Mouse (Mus musculus) mouse trophoblast stem cell (cell line): ENCODE results near the gene Isca1.
"Not testable (repeated sequence)": the region's sequence is repeated elsewhere in the genome, so short reads cannot be mapped to it uniquely, and the experiment has no call there.

Source experiments
- in situ Hi-C, 2 experiments: fragments of 300-500 bp; cut with MseI, MboI; formaldehyde crosslinking; loops; 2 replicates in 1 of 2; 3 replicates in 1 of 2; pipeline ENCODE4 v1.15.1; 2025

Isca1 gene

DNA sequence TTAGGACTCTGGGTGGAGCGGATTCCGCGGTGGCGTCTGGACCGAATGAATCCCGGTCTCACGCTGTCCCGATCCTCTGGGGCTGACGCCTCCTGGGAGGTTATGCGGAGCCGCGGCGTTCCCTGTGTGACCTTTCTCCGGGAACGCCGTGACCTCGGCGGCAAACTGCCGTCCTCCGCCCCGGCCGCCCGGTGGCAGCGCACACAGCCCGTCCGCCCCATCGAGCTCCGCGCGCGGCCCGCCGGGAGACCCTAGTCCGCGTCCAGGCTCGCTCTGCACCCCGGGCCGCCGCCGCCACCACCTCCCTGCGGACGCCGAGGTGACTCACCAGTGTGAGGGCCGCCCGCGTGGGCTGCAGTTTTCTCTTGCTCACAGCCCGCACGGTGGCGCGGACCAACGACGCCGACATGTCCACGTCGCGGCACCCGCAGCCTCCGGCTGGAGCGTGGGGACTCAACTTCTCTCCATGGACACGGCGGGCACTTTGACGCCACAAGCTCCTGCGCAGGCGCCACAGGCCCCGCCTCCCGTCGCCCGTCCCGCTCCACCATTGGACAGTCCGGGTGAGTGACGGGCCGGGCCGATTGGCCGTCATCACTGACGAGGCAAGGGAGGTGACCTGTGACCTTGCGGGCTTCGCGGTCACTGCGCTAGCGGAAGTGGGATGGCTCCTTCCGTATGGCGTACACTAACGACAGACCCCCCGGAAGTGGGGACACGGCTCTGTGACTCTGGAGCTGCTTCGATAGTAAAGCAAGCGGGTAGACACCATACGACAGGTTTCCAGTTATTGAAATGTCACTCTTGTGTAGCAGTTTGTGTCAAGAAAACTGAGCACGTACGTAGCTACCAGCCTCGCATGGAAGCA is at the start of gene Isca1:
Gene Isca1, minus strand, starts transcription at position 515 of the 868 bp plus-strand sequence.
- in situ Hi-C loops = no loop called here

DNA sequence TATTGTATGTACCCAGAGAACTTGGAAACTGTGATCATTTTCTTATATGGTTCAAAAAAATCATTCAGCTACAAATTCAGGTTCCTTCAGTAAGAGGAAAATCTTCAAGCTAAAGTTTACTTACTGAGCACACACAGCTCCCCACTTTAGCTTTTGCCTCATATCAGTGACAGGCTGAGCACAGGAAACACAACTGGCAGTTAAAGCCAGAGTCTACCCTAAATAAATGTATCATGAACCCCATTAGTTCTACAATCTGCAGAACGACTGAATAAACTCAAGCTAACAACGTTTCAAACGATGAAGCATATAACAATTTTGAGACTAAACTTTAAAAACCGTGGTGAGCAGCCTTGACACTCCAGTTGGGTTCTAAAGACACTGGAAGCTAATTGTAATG is 47.7 kb upstream of the Isca1 start:
- in situ Hi-C loops = no loop called here

DNA sequence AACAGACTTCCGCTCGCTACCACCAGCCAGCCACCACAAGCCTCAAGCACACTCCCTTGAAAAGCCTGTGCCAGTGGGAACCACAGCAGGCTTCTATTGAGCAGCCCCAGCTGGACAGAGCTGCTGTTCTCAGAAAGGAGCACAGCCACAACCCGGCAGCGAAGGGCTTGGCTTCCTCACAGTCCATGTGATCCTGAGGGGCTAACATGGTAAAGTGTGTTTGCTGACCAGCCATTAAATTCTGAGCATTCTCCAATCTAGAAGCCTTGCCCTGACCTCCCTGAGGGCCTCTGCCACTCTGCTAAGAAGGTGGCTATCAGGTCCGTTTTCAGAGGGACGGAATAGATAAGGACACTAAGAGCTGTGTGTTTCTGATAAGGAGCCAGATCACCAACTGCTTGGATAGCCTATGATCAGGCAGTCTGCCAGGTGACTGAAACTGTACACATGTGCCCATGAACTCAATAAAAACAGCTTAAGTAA is 44.5 kb upstream of the Isca1 start:
- in situ Hi-C loops = no loop called here

DNA sequence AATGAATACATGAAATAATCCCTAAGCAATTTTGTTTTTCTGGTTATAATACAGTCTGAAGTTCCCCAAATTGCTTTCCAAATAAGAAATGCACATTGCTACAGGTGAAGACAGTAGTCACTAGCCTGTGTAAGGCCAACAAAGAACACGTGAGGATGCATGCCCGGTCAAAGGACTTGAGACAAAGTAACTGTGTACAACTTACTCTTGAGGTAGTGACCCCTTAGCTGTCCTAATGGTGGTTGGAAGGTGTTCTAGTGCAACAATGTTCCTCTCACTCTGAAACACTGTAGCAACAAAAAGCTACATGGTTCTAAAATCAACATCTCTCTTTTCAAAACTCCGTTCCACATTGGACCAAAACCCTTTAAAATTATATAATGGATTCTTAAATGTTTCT is 42.0 kb upstream of the Isca1 start:
- in situ Hi-C loops = no loop called here

DNA sequence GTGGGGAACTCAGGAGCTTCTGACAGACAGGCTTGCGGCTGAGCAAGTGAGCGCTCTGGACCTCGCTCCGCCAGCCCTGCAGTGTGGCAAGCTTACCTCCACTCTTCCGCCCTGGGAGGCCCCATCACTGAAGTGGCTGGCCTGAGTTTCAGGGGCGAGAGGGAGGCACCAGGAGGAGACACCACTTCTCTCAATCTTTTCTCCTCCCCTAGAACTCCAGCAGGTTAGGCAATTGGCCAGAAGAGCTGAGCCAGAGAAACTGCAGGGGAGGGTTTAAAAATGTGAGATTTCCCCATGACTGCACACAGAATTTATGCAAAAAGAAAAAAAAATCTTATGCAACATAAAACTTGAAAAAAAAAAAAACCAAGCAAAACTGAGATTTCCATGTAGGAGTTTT is 31.4 kb upstream of the Isca1 start:
- in situ Hi-C loops = no loop called here

DNA sequence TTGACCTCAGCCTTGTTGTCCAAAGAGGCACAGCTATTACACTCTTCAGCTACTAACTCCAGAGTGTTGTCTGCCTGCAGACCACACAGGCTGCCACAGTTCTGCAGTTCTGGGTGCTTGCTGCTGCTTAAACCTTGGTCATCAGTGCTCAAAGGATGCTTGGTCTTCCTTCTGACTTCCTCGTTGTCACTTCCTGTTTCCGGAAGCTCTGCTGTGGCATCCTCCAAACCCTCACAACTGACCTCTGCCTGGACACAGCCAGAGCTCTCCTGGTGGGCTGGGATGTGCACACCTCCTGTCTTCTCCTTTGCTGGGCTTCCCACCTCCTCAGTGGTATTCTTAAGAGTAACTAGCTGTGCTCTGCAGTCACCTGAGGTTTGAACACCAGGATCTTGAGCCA is 30.5 kb upstream of the Isca1 start:
- in situ Hi-C loops = no loop called here

DNA sequence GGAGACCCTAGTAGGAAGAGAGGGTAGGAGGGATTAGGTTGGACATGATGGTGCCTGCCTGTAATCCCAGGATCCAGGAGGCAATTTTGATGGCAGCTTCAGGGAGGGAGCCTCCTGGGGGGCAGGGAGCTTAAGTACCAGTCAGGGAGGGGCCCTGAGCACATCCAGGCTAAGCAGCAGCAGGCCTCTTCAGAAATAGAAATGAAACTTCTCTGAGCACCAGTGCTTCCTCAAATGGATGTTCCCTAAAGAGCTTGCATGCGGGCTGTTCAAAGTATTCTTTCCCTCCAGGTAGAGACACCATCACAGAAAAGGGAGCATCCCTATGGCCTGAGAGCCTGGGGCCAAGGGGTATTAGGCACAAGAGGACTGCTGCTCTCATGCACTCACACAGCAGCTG is 28.7 kb upstream of the Isca1 start:
- in situ Hi-C loops = no loop called here

DNA sequence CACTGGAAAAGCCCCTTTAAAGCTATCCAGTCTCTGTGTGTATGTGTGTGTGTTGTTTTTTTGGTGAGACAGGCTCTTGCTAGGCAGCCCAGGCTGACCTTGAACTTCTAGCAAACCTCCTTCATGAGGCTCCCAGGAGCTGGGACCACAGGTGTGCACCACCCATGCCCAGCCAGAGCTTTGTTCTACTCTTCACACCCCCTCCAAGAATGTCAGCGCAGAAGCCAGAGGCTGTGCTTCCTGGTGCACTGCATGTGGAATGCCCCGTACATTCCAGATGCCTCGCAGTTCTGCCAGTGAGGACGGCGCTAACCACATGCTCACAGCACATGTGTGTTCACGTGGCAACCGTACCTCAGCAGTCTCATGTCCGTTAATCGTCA is 26.8 kb upstream of the Isca1 start:
- in situ Hi-C loops = no loop called here

DNA sequence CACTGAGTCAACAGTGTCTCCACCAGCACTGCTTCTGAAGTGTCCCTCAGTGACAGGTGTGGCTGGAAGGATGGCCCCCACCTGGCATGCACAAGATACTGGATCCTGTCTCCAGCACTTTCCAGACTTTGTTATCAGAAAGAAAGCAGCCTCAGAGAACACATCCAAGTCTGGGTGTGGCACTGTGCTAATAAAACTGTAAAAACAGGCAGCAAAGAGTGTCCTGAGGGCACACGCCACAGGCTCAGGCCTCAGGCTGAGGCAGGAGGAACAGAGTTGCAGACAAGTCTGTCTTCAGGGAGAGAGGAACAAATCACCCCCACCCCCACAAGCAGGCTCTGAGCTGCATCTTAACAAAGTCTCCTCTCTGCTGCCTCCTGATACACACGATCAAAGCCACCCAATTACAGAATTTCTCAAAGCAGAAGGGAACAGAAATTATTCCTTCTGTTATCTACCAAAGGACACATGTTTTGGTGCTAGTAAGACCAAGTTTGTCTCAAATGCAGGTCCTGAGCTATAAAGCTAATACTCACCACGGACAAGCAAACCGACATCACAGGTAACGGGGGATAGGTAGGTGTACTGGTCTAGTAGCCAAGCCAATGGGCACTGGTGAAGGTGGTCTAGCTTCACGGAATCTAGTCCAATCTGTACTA is 26.3 kb upstream of the Isca1 start:
- in situ Hi-C loops = no loop called here

DNA sequence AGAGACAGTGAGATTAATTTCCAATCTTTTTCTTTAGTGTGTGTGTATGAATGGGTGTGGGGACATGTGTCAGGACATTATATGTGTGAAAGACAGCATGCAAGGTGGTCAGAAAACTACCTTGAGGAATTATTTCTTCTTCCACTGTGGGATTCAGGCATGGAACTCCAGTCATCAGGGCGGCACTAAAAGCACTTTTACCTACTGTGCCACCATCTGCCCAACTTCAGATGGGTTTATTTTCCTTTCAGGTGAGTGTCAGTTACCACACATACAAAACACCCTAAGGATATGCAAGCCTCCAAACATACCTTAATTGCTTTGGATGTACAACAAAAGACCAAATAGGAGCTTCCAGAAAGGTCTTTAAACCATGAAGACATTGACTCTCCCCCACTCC is 25.2 kb upstream of the Isca1 start:
- in situ Hi-C loops = no loop called here

DNA sequence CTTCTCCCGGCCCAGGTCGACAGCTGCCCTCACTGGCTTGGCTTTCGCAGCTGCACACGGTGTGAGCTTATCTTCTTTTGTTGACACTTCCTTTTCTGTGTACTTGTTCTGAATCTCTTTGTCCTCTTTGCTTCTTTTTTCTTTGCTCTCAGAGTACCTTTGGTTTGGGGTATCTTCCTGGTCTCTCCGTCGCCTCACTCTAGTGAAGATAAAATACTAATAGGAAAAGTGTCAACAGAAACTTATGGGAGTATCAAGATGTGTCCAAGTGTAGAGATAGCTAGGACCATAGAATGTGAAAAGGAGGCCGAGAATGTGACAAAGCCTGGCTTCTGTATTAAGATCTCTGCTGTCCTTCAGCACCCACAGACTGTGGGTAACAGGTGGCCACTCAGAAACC is 12.5 kb upstream of the Isca1 start, which contains the start of gene Gm49354:
Gene Gm49354, minus strand, starts transcription at position 101 of the 400 bp plus-strand sequence.
- in situ Hi-C loops = no loop called here

DNA sequence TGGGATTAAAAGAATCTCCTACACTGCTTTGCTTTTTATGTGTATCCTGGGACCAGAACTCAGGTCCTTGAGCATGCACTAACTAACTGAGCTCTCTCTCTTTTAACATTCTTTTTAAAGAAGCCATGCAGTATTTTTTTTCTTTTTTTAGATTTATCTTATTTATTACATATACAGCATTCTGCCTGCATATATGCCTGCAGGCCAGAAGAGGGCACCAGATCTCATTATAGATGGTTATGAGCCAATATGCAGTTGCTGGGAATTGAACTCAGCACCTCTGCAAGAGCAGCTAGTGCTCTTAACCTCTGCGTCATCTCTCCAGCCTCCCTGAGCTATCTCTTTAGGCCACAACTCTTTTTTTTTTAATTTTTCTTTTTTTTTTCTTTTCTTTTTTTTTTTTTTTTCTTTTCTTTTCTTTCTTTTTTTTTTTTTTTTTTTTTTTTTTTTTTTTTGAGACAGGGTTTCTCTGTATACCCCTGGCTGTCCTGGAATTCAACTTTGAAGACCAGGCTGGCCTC is 10.2 kb upstream of the Isca1 start:
- in situ Hi-C loops = not testable (repeated sequence)

DNA sequence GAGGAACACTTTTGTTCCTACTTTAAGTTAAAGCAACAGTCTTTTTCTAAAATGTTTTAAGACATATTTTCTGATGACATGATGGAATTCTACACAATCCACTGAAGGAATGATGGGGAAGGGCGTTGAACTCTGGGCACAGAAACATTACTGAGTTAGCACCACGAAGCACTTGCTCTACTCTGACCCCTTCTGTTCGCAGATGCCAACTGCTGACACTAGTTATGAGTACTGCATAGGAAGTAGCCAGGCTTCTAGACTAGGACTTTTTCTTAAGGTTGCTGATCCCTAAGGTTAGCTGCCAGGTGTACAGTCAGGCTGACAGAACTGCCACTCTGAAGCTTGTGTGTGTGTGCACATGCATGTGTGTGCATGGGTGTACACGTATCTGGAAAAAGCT is 9.6 kb upstream of the Isca1 start:
- in situ Hi-C loops = no loop called here

DNA sequence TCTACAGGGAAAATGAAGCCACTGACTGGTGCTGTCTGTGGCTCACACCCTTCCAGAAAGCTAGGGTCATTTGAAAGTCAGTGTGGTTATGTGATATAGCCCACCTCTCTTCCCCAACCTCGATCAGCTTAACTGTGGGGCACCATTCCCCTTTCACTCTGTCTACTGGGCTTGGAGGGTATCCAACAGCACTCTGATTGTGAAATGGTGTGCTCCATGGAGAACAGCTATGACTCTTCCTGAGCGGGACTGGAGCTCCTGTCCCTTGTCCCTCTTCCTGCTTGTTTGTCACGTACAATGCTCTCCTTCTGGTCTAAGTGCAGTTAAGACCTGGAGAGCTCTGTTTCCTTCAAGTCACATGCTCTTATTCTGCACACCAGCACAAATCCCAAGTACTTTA is 5.6 kb upstream of the Isca1 start:
- in situ Hi-C loops = no loop called here

DNA sequence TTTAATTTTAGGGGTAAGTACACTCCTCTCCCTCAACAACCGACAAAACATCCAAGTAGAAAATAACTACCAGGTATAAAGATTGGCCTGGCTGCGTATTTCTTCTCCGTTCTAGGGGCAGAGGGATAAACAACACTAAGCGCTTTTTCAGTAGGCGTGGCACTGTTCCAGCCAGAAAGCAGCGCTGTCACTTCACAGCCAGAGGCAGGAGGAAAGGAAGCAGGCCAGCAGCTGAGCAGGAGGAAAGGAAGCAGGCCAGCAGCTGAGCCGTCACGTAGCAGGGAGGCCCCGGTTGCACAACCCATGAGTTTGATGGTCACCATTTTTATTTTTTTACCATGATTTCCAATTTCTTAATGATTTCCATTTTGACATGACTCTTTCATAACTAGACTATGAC is 1.6 kb upstream of the Isca1 start:
- in situ Hi-C loops = no loop called here

DNA sequence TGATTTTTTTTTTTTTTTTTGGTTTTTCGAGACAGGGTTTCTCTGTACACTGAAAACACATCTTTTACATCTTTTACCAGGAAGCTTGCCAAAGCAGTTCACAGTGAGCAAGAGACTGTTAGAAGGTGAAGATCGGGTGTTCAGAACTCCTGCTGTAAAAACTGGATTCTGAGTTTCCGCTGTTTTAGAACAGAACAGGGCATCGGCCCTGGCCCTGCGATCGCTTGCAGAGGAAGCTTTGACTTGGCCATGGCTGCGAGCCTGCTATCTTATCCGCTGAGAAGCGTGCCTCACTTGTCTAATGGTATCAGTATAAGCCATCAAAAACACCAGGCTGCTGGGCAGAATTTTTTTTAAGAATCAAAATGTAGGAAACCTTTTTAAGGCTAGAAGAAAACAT is 1.2 kb upstream of the Isca1 start:
- in situ Hi-C loops = no loop called here

DNA sequence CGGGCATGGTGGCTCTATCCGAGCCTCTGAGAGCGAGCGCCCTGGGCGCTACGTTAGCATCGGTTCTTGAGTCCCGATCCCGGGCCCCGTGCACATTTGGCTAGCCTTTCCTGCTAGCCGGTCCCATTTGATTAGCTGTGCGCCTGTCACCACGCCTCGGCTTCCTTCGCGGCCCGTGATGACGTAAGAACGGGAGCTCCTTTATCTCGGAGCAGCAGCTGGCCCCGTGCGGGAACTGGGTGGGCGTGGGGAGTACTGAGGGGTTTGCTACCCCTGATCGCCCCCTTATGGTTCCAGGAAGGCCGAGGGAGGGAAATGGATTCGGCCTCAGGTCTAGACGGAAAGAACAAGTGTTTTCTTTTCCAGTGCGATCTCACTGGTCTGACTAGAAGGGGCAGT is 553 bp upstream of the Isca1 start:
- in situ Hi-C loops = no loop called here

DNA sequence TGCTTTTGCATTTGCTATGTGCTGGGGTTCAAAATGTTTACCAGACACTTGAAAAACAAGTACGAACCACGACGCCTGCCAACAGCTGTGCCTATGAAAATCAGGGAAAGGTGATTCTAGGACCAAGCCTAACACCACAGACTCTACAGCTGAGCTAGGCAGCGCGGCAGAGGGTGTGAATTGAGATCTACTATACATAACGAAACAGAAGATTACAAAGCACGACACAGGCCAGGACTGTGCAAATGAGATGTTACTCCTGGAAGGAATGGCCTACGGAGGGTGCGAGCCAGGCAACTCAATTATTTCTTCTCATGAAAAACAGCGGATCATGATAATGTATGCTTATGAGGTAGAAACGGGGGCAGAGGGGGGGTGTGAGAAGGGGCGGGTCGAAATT is 1.1 kb downstream of the Isca1 start:
- in situ Hi-C loops = no loop called here

DNA sequence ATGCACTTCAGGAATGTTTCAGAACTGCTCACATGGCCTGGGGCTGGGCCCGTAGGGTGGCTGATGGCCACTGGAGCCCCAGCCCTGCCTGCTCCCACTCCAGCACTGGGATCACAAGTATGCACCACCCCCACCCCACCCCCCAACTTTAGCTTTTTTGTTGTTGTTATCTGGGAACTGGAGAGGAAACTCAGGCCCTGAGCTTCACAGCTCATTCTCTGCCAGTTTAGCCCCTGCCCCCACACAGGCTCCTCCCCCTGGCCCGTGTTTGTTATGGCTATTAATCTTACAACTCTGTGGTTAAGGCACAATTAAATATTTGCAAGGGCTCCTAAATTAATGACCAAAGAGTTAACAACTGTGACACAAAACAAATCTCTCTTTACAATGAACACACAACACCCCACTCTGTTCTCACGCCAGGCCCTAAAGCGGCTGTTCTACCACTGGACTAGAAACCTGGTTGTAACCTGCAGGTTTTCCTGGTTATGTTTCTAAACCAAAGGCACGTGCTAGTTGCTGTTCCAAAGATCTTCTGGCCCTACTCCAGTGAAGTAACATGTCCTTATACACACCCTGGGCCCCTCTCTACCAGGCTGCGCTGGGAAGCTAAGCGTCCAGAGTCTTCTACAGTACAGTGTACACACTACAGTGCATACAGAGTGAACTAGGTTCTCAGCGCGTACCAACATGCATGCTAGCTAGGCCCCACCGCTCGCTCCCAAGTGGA is 2.7 kb downstream of the Isca1 start:
- in situ Hi-C loops = no loop called here

DNA sequence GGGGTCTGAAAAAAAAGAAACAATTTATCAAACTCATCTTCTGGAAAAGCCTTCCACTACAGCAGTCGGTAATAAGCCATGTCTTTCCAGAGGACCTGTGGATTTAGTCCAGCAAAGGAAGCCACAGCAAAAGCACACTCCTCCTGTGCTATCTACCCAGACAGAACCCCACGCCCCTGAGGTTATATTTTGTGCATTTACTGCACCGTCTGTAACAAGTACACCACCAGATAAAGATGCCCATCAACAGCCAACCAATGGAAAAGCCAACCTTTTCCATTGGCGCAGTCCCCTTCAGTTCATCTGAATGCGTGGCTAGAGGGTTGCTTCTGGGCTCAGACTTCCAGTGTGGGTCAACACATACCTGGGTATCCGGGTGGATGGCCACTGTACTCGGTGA is 6.8 kb downstream of the Isca1 start:
- in situ Hi-C loops = no loop called here

DNA sequence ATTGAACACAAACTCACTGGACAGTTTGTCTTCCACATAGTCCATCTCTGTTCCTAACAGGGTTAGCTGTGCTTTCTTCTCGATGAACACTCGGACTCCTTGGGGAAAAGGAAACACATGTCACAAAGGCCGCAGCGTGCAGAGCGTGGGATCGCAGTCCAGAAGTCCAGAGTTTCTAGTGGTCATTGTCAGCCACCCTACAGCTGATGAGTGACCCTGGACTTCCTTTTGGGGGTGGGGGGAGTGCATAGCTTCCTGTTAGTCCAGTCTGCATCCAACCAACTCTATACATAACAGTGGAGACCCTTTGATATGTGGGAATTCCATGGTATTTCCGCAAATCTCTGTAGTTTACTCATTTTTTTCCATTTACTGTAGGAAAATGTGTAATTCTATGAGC is 12.7 kb downstream of the Isca1 start:
- in situ Hi-C loops = no loop called here

DNA sequence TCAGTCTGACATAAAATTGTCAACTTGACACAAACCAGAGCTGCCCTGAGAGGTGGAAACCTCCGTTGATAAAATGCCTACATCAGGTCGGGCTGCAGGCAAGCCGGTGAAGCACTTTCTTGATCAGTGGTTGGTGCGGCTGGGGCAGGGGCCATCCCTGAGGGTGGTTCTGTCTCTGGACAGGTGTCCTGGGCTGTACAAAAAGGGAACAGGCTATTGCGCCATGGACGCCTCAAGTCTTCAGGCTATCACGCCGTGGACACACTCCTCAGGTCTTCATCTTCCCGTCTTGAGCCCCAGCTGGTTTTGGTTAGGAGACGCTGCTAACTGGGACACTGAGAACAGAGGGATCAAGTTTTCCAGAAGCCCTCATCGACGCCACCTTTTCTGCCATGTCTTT is 19.3 kb downstream of the Isca1 start:
- in situ Hi-C loops = no loop called here
